8 mouse cellular contexts compared by ENCODE assay signal in genomic region chr16:62758340-62758739, GRCm38 (mm10). TPM values are rescaled to one million over a fixed set of nuclear protein-coding genes. Genes with fewer than 3 reads are reported as not detected.
DNase-seq lines count a peak whose midpoint lies in the region; ATAC-seq and TF ChIP-seq lines count a peak whose summit lies in the region.

No protein-coding gene starts in this region.

- H3K27ac ChIP-seq in intestine, embryonic 15.5 days, result no peak overlapping the region
- no peak overlapping the region for H3K27ac ChIP-seq in forebrain, embryonic 10.5 days
- H3K27ac ChIP-seq in hindbrain, embryonic 12.5 days, result no peak overlapping the region

- peak; percentile 75 for DNase-seq in MEL-GATA-1-ER (ENCODE audit: extremely low read depth, low read depth)
- DNase-seq in mesoderm, embryonic 11.5 days (ENCODE audit: low read depth, low spot score), result peak; percentile 56
- no peak for DNase-seq in cerebellum, postnatal 36 days
- no peak for DNase-seq in forebrain, embryonic 10.5 days (ENCODE audit: extremely low spot score, low spot score)
- DNase-seq in layer of hippocampus, postnatal 36 days, result no peak

- H3ac ChIP-seq in C2C12 (ENCODE audit: control insufficient read depth, insufficient read length, low read depth), result no peak overlapping the region

- no peaks in the 10 kb centered on the region for H3K4me1 ChIP-seq in intestine, embryonic 15.5 days (replicated peaks)
- H3K4me1 ChIP-seq in forebrain, embryonic 10.5 days, result no peaks in the 10 kb centered on the region
- H3K4me1 ChIP-seq in hindbrain, embryonic 12.5 days, result no peaks in the 10 kb centered on the region

- H3K79me3 ChIP-seq in C2C12 (ENCODE audit: low read depth), result no peaks in the 10 kb centered on the region

- no peak for TF ChIP-seq CTCF in C2C12 (IDR thresholded peaks at IDR 0.05; ENCODE audit: control insufficient read depth, insufficient read depth, insufficient read length)

- no peak overlapping the region for H3K9ac ChIP-seq in intestine, embryonic 15.5 days
- no peak overlapping the region for H3K9ac ChIP-seq in hindbrain, embryonic 12.5 days

- no peak overlapping the region for H3K4me3 ChIP-seq in C2C12 (ENCODE audit: insufficient read depth, poor library complexity, severe bottlenecking)
- H3K4me3 ChIP-seq in intestine, embryonic 15.5 days (replicated peaks), result no peak overlapping the region
- H3K4me3 ChIP-seq in forebrain, embryonic 10.5 days, result no peak overlapping the region
- H3K4me3 ChIP-seq in hindbrain, embryonic 12.5 days, result no peak overlapping the region

- no peaks in the 10 kb centered on the region for H3K79me2 ChIP-seq in C2C12 (ENCODE audit: control insufficient read depth, insufficient read depth)

- no peaks in the 10 kb centered on the region for H3K9me3 ChIP-seq in intestine, embryonic 15.5 days
- H3K9me3 ChIP-seq in forebrain, embryonic 10.5 days, result no peaks in the 10 kb centered on the region
- no peaks in the 10 kb centered on the region for H3K9me3 ChIP-seq in hindbrain, embryonic 12.5 days (replicated peaks)

- 92% methylated on average over 2 of the region's 2 CpGs for WGBS in intestine, embryonic 15.5 days
- 87% methylated on average over 2 of the region's 2 CpGs for WGBS in forebrain, embryonic 10.5 days
- 98% methylated on average over 2 of the region's 2 CpGs for WGBS in hindbrain, embryonic 12.5 days

- ATAC-seq in intestine, embryonic 15.5 days, result peak; percentile 28; the same call in 1 of the 2 replicates
- ATAC-seq in hindbrain, embryonic 12.5 days (ENCODE audit: low FRiP score), result no peak; the same call in 1 of the 2 replicates

- no peaks in the 10 kb centered on the region for H3K27me3 ChIP-seq in C2C12 (ENCODE audit: control insufficient read depth, insufficient read depth, insufficient read length)
- no peaks in the 10 kb centered on the region for H3K27me3 ChIP-seq in intestine, embryonic 15.5 days (replicated peaks)
- H3K27me3 ChIP-seq in forebrain, embryonic 10.5 days (ENCODE audit: poor library complexity, severe bottlenecking), result no peaks in the 10 kb centered on the region
- H3K27me3 ChIP-seq in hindbrain, embryonic 12.5 days, result no peaks in the 10 kb centered on the region

- H3K36me3 ChIP-seq in C2C12 (ENCODE audit: control insufficient read depth, insufficient read depth), result no peaks in the 10 kb centered on the region
- H3K36me3 ChIP-seq in intestine, embryonic 15.5 days, result no peaks in the 10 kb centered on the region
- H3K36me3 ChIP-seq in forebrain, embryonic 10.5 days (replicated peaks), result peaks cover 7% of the 10 kb centered on the region; the same call in 1 of the 2 replicates
- 0 out of 2 replicates have a peak, but pooled peaks cover 3% of the 10 kb centered on the region for H3K36me3 ChIP-seq in hindbrain, embryonic 12.5 days

- H3K4me2 ChIP-seq in intestine, embryonic 15.5 days (replicated peaks), result no peak overlapping the region
- no peak overlapping the region for H3K4me2 ChIP-seq in hindbrain, embryonic 12.5 days (replicated peaks)

TF ChIP-seq in C2C12, 6 proteins besides CTCF, POLR2A, EP300 and RAD21:
- TF ChIP-seq USF1 (IDR thresholded peaks at IDR 0.05; ENCODE audit: low read depth) (no peak), MAX (IDR thresholded peaks at IDR 0.05) (peak; percentile 76), CEBPB (IDR thresholded peaks at IDR 0.05; ENCODE audit: low read depth) (no peak)
TF ChIP-seq in C2C12: peak in this region for 1.

RNA-seq across cellular contexts. Expression of gene Nsun3, which starts 28.3 kb away (rescaled TPM):
- 1.8 TPM for polyA plus RNA-seq in C2C12 (2012; fragmentation: generic; extraction: Trizol)
- polyA plus RNA-seq in intestine, embryonic 15.5 days (2015; fragmentation: Nextera tagmentation; extraction: Ambion mirVana), result 8.8 and 8.9 TPM in 2 replicates
- 9.3 and 9.5 TPM in 2 replicates for polyA plus RNA-seq in forebrain, embryonic 10.5 days (2016; fragmentation: Nextera tagmentation; extraction: Ambion mirVana)
- 10 to 100 TPM; 10.2 to 12.2 TPM for total RNA-seq in layer of hippocampus, postnatal 36 days (2021)
- polyA plus RNA-seq in hindbrain, embryonic 12.5 days (2016; fragmentation: Nextera tagmentation; extraction: Ambion mirVana), result 10.5 and 12.6 TPM in 2 replicates

RNA-seq across cellular contexts. Expression of gene Stx19, which starts 56.1 kb away (rescaled TPM):
- polyA plus RNA-seq in C2C12 (2012; fragmentation: generic; extraction: Trizol), result 0.01 TPM
- polyA plus RNA-seq in intestine, embryonic 15.5 days (2015; fragmentation: Nextera tagmentation; extraction: Ambion mirVana), result 0.51 and 0.52 TPM in 2 replicates
- polyA plus RNA-seq in forebrain, embryonic 10.5 days (2016; fragmentation: Nextera tagmentation; extraction: Ambion mirVana), result 0.30 and 0.39 TPM in 2 replicates
- not detected for total RNA-seq in layer of hippocampus, postnatal 36 days (2021)
- polyA plus RNA-seq in hindbrain, embryonic 12.5 days (2016; fragmentation: Nextera tagmentation; extraction: Ambion mirVana), result 0.48 and 0.50 TPM in 2 replicates

Comparison
In these comparisons a context has a peak if more than half of its experiments do, and no peak if none do; other contexts are left out.
1. DNase-seq: peak in MEL-GATA-1-ER (single experiment) and mesoderm, embryonic 11.5 days (single experiment); none in cerebellum, postnatal 36 days (0 of 2), forebrain, embryonic 10.5 days (single experiment) and layer of hippocampus, postnatal 36 days (0 of 2).